9 mouse cellular contexts compared by ENCODE assay signal in the genomic region with DNA sequence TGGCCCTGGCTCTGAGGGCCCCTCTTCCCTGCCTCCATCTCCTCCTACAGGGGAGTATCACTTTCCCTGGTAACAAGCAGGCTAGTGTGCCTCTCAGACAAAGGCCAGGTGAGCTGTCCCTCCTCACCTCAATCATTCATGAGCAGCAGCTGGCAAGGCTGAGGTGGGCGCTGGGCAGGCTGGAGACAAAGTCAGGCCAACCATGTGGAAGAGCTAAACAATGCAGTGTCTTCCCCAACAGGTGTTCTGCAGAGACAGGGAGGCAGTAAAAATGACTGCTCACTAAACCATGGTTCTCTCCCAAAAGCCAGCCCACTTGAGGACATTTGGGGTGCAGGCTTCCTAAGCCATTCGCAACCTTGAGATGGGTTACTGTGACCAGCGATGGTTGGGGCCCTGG. TPM values are rescaled to one million over a fixed set of nuclear protein-coding genes. Genes with fewer than 3 reads are reported as not detected.
A peak's percentile ranks its signal among the peaks of the same experiment; 100 is the strongest.
DNase-seq lines count a peak whose midpoint lies in the region; ATAC-seq and TF ChIP-seq lines count a peak whose summit lies in the region.
"Had no signal": no experiment of that assay in that cellular context is flagged by ENCODE, and none has a peak within 500 bp of the region (broad histone marks: within the 10 kb centered on the region; RNA-seq: fewer than 3 reads in every experiment).

No protein-coding gene starts in this region.

- DNase-seq in heart, postnatal 25 days (ENCODE audit: low spot score), result no peak
- DNase-seq in heart, postnatal 0 days (ENCODE audit: low spot score), result no peak
- no peak for DNase-seq in liver, postnatal 0 days
- no peak for DNase-seq in right cerebral cortex, postnatal 4 days
- DNase-seq in spleen, postnatal 14 days (ENCODE audit: low spot score in 2 of 2), result no peak
- no peak for DNase-seq in cerebellum, adult 9-10 months

- H3K4me1 ChIP-seq in heart, embryonic 13.5 days, result peaks cover 45% of the 10 kb centered on the region
- H3K4me1 ChIP-seq in ES-Bruce4 (ENCODE audit: control insufficient read depth, insufficient read depth, low read length), result peaks cover 7% of the 10 kb centered on the region
- peaks cover 25% of the 10 kb centered on the region for H3K4me1 ChIP-seq in heart, postnatal 0 days (ENCODE audit: control insufficient read depth, insufficient read depth)
- peaks cover 31% of the 10 kb centered on the region for H3K4me1 ChIP-seq in liver, postnatal 0 days (ENCODE audit: insufficient read depth)

- H3K36me3 ChIP-seq in heart, embryonic 13.5 days, result peaks cover 5% of the 10 kb centered on the region
- peaks cover 4% of the 10 kb centered on the region for H3K36me3 ChIP-seq in ES-Bruce4 (ENCODE audit: control insufficient read depth, insufficient read depth, low read length, poor library complexity, severe bottlenecking)
- no peaks in the 10 kb centered on the region for H3K36me3 ChIP-seq in heart, postnatal 0 days (replicated peaks; ENCODE audit: control insufficient read depth, insufficient read depth, low read length)
- H3K36me3 ChIP-seq in liver, postnatal 0 days (replicated peaks; ENCODE audit: insufficient read depth, low read length), result peaks cover 3% of the 10 kb centered on the region

- peak overlapping the region; percentile 93 for H3K4me2 ChIP-seq in heart, embryonic 13.5 days
- 0 out of 2 replicates have a peak overlapping the region, but pooled peaks have one; percentile 7 for H3K4me2 ChIP-seq in heart, postnatal 0 days (ENCODE audit: low read depth, low read length)
- peak overlapping the region; percentile 98; the same call in 1 of the 2 replicates for H3K4me2 ChIP-seq in liver, postnatal 0 days (ENCODE audit: low read depth, low read length)

- no peaks in the 10 kb centered on the region for H3K9me3 ChIP-seq in heart, embryonic 13.5 days
- no peaks in the 10 kb centered on the region for H3K9me3 ChIP-seq in ES-Bruce4 (replicated peaks; ENCODE audit: control insufficient read depth, insufficient read depth, low read length, poor library complexity, severe bottlenecking)
- no peaks in the 10 kb centered on the region for H3K9me3 ChIP-seq in heart, postnatal 0 days (replicated peaks; ENCODE audit: control insufficient read depth, low read length)
- H3K9me3 ChIP-seq in liver, postnatal 0 days (ENCODE audit: low read length), result no peaks in the 10 kb centered on the region

- intact Hi-C loops in heart, postnatal 25 days (cut with DNase I), result loop anchor here (10.0 kb wide), 1 partner anchor 293 kb away; a partner anchor contains a TSS

- no peak for ATAC-seq in heart, embryonic 13.5 days (ENCODE audit: extremely low read depth, insufficient number of reproducible peaks, low FRiP score, low TSS enrichment)
- ATAC-seq in heart, postnatal 0 days (ENCODE audit: insufficient read depth, low read depth), result no peak
- ATAC-seq in liver, postnatal 0 days, result no peak

- H3K27me3 ChIP-seq in heart, embryonic 13.5 days (replicated peaks), result no peaks in the 10 kb centered on the region
- H3K27me3 ChIP-seq in ES-Bruce4 (ENCODE audit: control insufficient read depth, insufficient read depth, low read length, poor library complexity, severe bottlenecking), result no peaks in the 10 kb centered on the region
- no peaks in the 10 kb centered on the region for H3K27me3 ChIP-seq in heart, postnatal 0 days (ENCODE audit: control insufficient read depth, insufficient read depth, low read length)
- no peaks in the 10 kb centered on the region for H3K27me3 ChIP-seq in liver, postnatal 0 days (ENCODE audit: insufficient read depth, low read length)

- no peak for TF ChIP-seq EP300 in ES-Bruce4 (IDR thresholded peaks at IDR 0.05; ENCODE audit: insufficient read depth, low read depth, low read length)
- no peak for TF ChIP-seq EP300 in heart, postnatal 0 days (IDR thresholded peaks at IDR 0.05; ENCODE audit: low read depth)
- no peak for TF ChIP-seq EP300 in liver, postnatal 0 days (IDR thresholded peaks at IDR 0.05; ENCODE audit: low read depth)

- no peak for TF ChIP-seq CTCF in ES-Bruce4 (IDR thresholded peaks at IDR 0.05; ENCODE audit: low read depth, low read length)
- TF ChIP-seq CTCF in heart, postnatal 0 days (IDR thresholded peaks at IDR 0.05; ENCODE audit: low read depth), result no peak
- TF ChIP-seq CTCF in liver, postnatal 0 days (IDR thresholded peaks at IDR 0.05; ENCODE audit: low read depth), result no peak

- H3K4me3 ChIP-seq in heart, embryonic 13.5 days, result no peak overlapping the region
- peak overlapping the region; percentile 76 for H3K4me3 ChIP-seq in ES-Bruce4 (ENCODE audit: low read depth, low read length)
- H3K4me3 ChIP-seq in heart, postnatal 0 days (ENCODE audit: low read depth, low read length), result no peak overlapping the region
- no peak overlapping the region for H3K4me3 ChIP-seq in liver, postnatal 0 days (ENCODE audit: low read depth, low read length)

- peak overlapping the region; percentile 91 for H3K9ac ChIP-seq in heart, embryonic 13.5 days
- H3K9ac ChIP-seq in ES-Bruce4 (ENCODE audit: low read depth, poor library complexity, severe bottlenecking), result peak overlapping the region; percentile 70
- no peak overlapping the region; the same call in 1 of the 2 replicates for H3K9ac ChIP-seq in heart, postnatal 0 days (replicated peaks; ENCODE audit: low read depth, low read length)
- H3K9ac ChIP-seq in liver, postnatal 0 days (replicated peaks), result peak overlapping the region; percentile 70; the same call in 1 of the 2 replicates

- 77% methylated on average over 3 of the region's 3 CpGs for WGBS in heart, embryonic 13.5 days
- 69% methylated on average over 3 of the region's 3 CpGs for WGBS in heart, postnatal 0 days
- 61% methylated on average over 3 of the region's 3 CpGs for WGBS in liver, postnatal 0 days (ENCODE audit: insufficient replicate concordance)

- no peak for TF ChIP-seq POLR2A in ES-Bruce4 (IDR thresholded peaks at IDR 0.05; ENCODE audit: insufficient read depth, low read length)

- peak overlapping the region; percentile 100 for H3K27ac ChIP-seq in heart, embryonic 13.5 days (replicated peaks)
- H3K27ac ChIP-seq in ES-Bruce4 (ENCODE audit: insufficient read depth, low read length), result peak overlapping the region; percentile 90
- H3K27ac ChIP-seq in heart, postnatal 0 days (ENCODE audit: low read depth), result peak overlapping the region; percentile 100
- H3K27ac ChIP-seq in liver, postnatal 0 days (ENCODE audit: low read depth), result peak overlapping the region; percentile 99

RNA-seq across cellular contexts. Expression of a gene that starts 2.6 kb away (rescaled TPM):
- 122 and 141 TPM in 2 replicates for polyA plus RNA-seq in heart, embryonic 13.5 days (2015; fragmentation: Nextera tagmentation; extraction: Ambion mirVana)
- 10 to 100 TPM; 54.6 to 59.3 TPM for total RNA-seq in heart, postnatal 25 days (2021)
- polyA plus RNA-seq in ES-Bruce4 (2011; ENCODE audit: insufficient read depth, insufficient read length, low read depth, missing spikeins), result 628 and 695 TPM in 2 replicates
- total RNA-seq in heart, postnatal 0 days (2014; rRNA removed; ENCODE audit: low replicate concordance), result 186 and 196 TPM in 2 replicates
- polyA plus RNA-seq in heart, postnatal 0 days (2015; fragmentation: Nextera tagmentation; extraction: Ambion mirVana), result 39.8 and 40.4 TPM in 2 replicates
- polyA plus RNA-seq in liver, postnatal 0 days (2015; fragmentation: Nextera tagmentation; extraction: Ambion mirVana), result 55.4 and 59.1 TPM in 2 replicates

RNA-seq across cellular contexts. Expression of a gene that starts 22.6 kb away (rescaled TPM):
- polyA plus RNA-seq in heart, embryonic 13.5 days (2015; fragmentation: Nextera tagmentation; extraction: Ambion mirVana), result 2.5 and 2.6 TPM in 2 replicates
- under 1 TPM in 1 of 2 experiments, not detected in 1; 0.44 TPM for total RNA-seq in heart, postnatal 25 days (2021)
- polyA plus RNA-seq in ES-Bruce4 (2011; ENCODE audit: insufficient read depth, insufficient read length, low read depth, missing spikeins), result 8.7 and 13.1 TPM in 2 replicates
- not detected in 2 replicates for total RNA-seq in heart, postnatal 0 days (2014; rRNA removed; ENCODE audit: low replicate concordance)
- 0.70 and 0.74 TPM in 2 replicates for polyA plus RNA-seq in heart, postnatal 0 days (2015; fragmentation: Nextera tagmentation; extraction: Ambion mirVana)
- 123 and 127 TPM in 2 replicates for polyA plus RNA-seq in liver, postnatal 0 days (2015; fragmentation: Nextera tagmentation; extraction: Ambion mirVana)

RNA-seq across cellular contexts. Expression of a gene that starts 22.8 kb away (rescaled TPM):
- 15.8 and 16.4 TPM in 2 replicates for polyA plus RNA-seq in heart, embryonic 13.5 days (2015; fragmentation: Nextera tagmentation; extraction: Ambion mirVana)
- total RNA-seq in heart, postnatal 25 days (2021), result not detected
- 6.4 and 8.3 TPM in 2 replicates for polyA plus RNA-seq in ES-Bruce4 (2011; ENCODE audit: insufficient read depth, insufficient read length, low read depth, missing spikeins)
- total RNA-seq in heart, postnatal 0 days (2014; rRNA removed; ENCODE audit: low replicate concordance), result 3.2 and 5.9 TPM in 2 replicates
- polyA plus RNA-seq in heart, postnatal 0 days (2015; fragmentation: Nextera tagmentation; extraction: Ambion mirVana), result 2.5 and 3.0 TPM in 2 replicates
- 2.9 and 4.9 TPM in 2 replicates for polyA plus RNA-seq in liver, postnatal 0 days (2015; fragmentation: Nextera tagmentation; extraction: Ambion mirVana)

RNA-seq across cellular contexts. Expression of a gene that starts 30.9 kb away (rescaled TPM):
- 1.2 and 1.4 TPM in 2 replicates for polyA plus RNA-seq in heart, embryonic 13.5 days (2015; fragmentation: Nextera tagmentation; extraction: Ambion mirVana)
- under 1 TPM; 0.59 to 0.70 TPM for total RNA-seq in heart, postnatal 25 days (2021)
- 4.0 and 6.4 TPM in 2 replicates for polyA plus RNA-seq in ES-Bruce4 (2011; ENCODE audit: insufficient read depth, insufficient read length, low read depth, missing spikeins)
- not detected in 2 replicates for total RNA-seq in heart, postnatal 0 days (2014; rRNA removed; ENCODE audit: low replicate concordance)
- 0.08 and 0.41 TPM in 2 replicates for polyA plus RNA-seq in heart, postnatal 0 days (2015; fragmentation: Nextera tagmentation; extraction: Ambion mirVana)
- 1.00 and 1.3 TPM in 2 replicates for polyA plus RNA-seq in liver, postnatal 0 days (2015; fragmentation: Nextera tagmentation; extraction: Ambion mirVana)

RNA-seq across cellular contexts. Expression of a gene that starts 34.4 kb away (rescaled TPM):
- polyA plus RNA-seq in heart, embryonic 13.5 days (2015; fragmentation: Nextera tagmentation; extraction: Ambion mirVana), result 0.25 and 0.96 TPM in 2 replicates
- total RNA-seq in heart, postnatal 25 days (2021), result not detected
- not detected in 2 replicates for polyA plus RNA-seq in ES-Bruce4 (2011; ENCODE audit: insufficient read depth, insufficient read length, low read depth, missing spikeins)
- total RNA-seq in heart, postnatal 0 days (2014; rRNA removed; ENCODE audit: low replicate concordance), result not detected in 2 replicates
- not detected in 2 replicates for polyA plus RNA-seq in heart, postnatal 0 days (2015; fragmentation: Nextera tagmentation; extraction: Ambion mirVana)
- polyA plus RNA-seq in liver, postnatal 0 days (2015; fragmentation: Nextera tagmentation; extraction: Ambion mirVana), result 180 and 207 TPM in 2 replicates
- total RNA-seq: layer of hippocampus, adult 18-20 months had no signal

Comparison
In these comparisons a context has a peak if more than half of its experiments do, and no peak if none do; other contexts are left out.
1. H3K4me2 ChIP-seq: peak in every context shown above with its lines; median percentile 98 in liver, postnatal 0 days; 93 in heart, embryonic 13.5 days; 7 in heart, postnatal 0 days.